Mouse (Mus musculus): Measurements from ENCODE around the gene Arhgap36. TPM values are rescaled to one million over a fixed set of nuclear protein-coding genes. Genes with fewer than 3 reads are reported as not detected.

Gene Arhgap36
- polyA plus RNA-seq (2016; fragmentation: Nextera tagmentation; extraction: Ambion mirVana), result 0.78 and 1.5 TPM in 2 replicates

GRCm38 (mm10) chrX:49463442-49463970 lies at the start of gene Arhgap36:
Arhgap36 (plus strand) TSS chrX:49463945.
- Histone ChIP-seq H3K27ac (no peak within 1 kb of the TSS), H3K4me3 (no peak within 1 kb of the TSS), H3K36me3 (no peaks in the 10 kb centered on the region), H3K9me3 (no peaks in the 10 kb centered on the region), H3K4me1 (no peaks in the 10 kb centered on the region), H3K27me3 (ENCODE audit: insufficient read depth, poor library complexity, severe bottlenecking) (no peaks in the 10 kb centered on the region)
- DNase-seq (ENCODE audit: low spot score), result no peak
- WGBS, result 59% methylated on average over 6 of the region's 6 CpGs

- H3K9me3 ChIP-seq, result no peaks in the 10 kb centered on the region
- no peak overlapping the region for H3K4me3 ChIP-seq
- no peaks in the 10 kb centered on the region for H3K36me3 ChIP-seq
- 68% methylated on average over 10 of the region's 10 CpGs for WGBS
- no peaks in the 10 kb centered on the region for H3K27me3 ChIP-seq (ENCODE audit: insufficient read depth, poor library complexity, severe bottlenecking)
- H3K4me1 ChIP-seq, result no peaks in the 10 kb centered on the region
- no peak for DNase-seq (ENCODE audit: low spot score)
- H3K27ac ChIP-seq, result no peak overlapping the region
Measured at GRCm38 (mm10) chrX:49457781-49458180, 6.0 kb upstream of the Arhgap36 start.

- no peak overlapping the region for H3K27ac ChIP-seq
- peak overlapping the region; percentile 52 for H3K4me3 ChIP-seq
- WGBS, result 22% methylated on average over 34 of the region's 34 CpGs
- no peaks in the 10 kb centered on the region for H3K9me3 ChIP-seq
- no peaks in the 10 kb centered on the region for H3K36me3 ChIP-seq
- H3K4me1 ChIP-seq, result no peaks in the 10 kb centered on the region
- peaks cover 19% of the 10 kb centered on the region; the same call in 1 of the 2 replicates for H3K27me3 ChIP-seq (ENCODE audit: insufficient read depth, poor library complexity, severe bottlenecking)
- no peak for DNase-seq (ENCODE audit: low spot score)
Measured at GRCm38 (mm10) chrX:49470287-49471054, 6.7 kb downstream of the Arhgap36 start.

GRCm38 (mm10) chrX:49479968-49480809 lies 16.4 kb downstream of the Arhgap36 start:
- Histone ChIP-seq H3K9me3 (no peaks in the 10 kb centered on the region), H3K4me3 (peak overlapping the region; percentile 52), H3K4me1 (no peaks in the 10 kb centered on the region), H3K27ac (no peak overlapping the region), H3K27me3 (ENCODE audit: insufficient read depth, poor library complexity, severe bottlenecking) (peaks cover 16% of the 10 kb centered on the region), H3K36me3 (no peaks in the 10 kb centered on the region)
- no peak for DNase-seq (ENCODE audit: low spot score)
- WGBS, result 26% methylated on average over 23 of the region's 29 CpGs

GRCm38 (mm10) chrX:49480846-49481245 lies 17.1 kb downstream of the Arhgap36 start:
- no peak for DNase-seq (ENCODE audit: low spot score)
- no peaks in the 10 kb centered on the region for H3K9me3 ChIP-seq
- 24% methylated on average over 12 of the region's 12 CpGs for WGBS
- H3K27me3 ChIP-seq (ENCODE audit: insufficient read depth, poor library complexity, severe bottlenecking), result peaks cover 21% of the 10 kb centered on the region
- peak overlapping the region; percentile 52 for H3K4me3 ChIP-seq
- no peak overlapping the region for H3K27ac ChIP-seq
- no peaks in the 10 kb centered on the region for H3K4me1 ChIP-seq
- no peaks in the 10 kb centered on the region for H3K36me3 ChIP-seq

GRCm38 (mm10) chrX:49489141-49489540 lies 25.4 kb downstream of the Arhgap36 start:
- Histone ChIP-seq H3K27me3 (ENCODE audit: insufficient read depth, poor library complexity, severe bottlenecking) (peaks cover 30% of the 10 kb centered on the region), H3K9me3 (no peaks in the 10 kb centered on the region), H3K4me3 (no peak overlapping the region), H3K36me3 (no peaks in the 10 kb centered on the region), H3K4me1 (no peaks in the 10 kb centered on the region), H3K27ac (no peak overlapping the region)
- WGBS, result 74% methylated on average over 5 of the region's 5 CpGs
- no peak for DNase-seq (ENCODE audit: low spot score)

- WGBS, result 18% methylated on average over 46 of the region's 46 CpGs
- Histone ChIP-seq H3K4me1 (no peaks in the 10 kb centered on the region), H3K9me3 (no peaks in the 10 kb centered on the region), H3K4me3 (peak overlapping the region; percentile 52), H3K27me3 (ENCODE audit: insufficient read depth, poor library complexity, severe bottlenecking) (peaks cover 33% of the 10 kb centered on the region), H3K36me3 (no peaks in the 10 kb centered on the region), H3K27ac (no peak overlapping the region)
- DNase-seq (ENCODE audit: low spot score), result no peak
Measured at GRCm38 (mm10) chrX:49493739-49494449, 30.1 kb downstream of the Arhgap36 start.

Other genes with a start within 250 kb of the Arhgap36 start
- 5.7 and 6.7 TPM in 2 replicates for gene Enox2, start 175.7 kb upstream of the Arhgap36 start, polyA plus RNA-seq (2016; fragmentation: Nextera tagmentation; extraction: Ambion mirVana)
- not detected in 2 replicates for gene Olfr1320, start 208.4 kb downstream of the Arhgap36 start, polyA plus RNA-seq (2016; fragmentation: Nextera tagmentation; extraction: Ambion mirVana)